Mouse (Mus musculus): ENCODE results near the gene Il1a. TPM values are rescaled to one million over a fixed set of nuclear protein-coding genes. Genes with fewer than 3 reads are reported as not detected.

Gene Il1a
- total RNA-seq (2021) = under 1 TPM; 0.40 to 0.66 TPM
- long read RNA-seq, experiment 1 = 0 reads
- long read RNA-seq, experiment 2 = 0 reads

GRCm38 (mm10) chr2:129309836-129310235 is at the start of gene Il1a:
Il1a (minus strand) TSS chr2:129309972.
- DNase-seq (ENCODE audit: low spot score in 2 of 2) = no peak
- intact Hi-C loops (cut with DNase I) = no loop called here

GRCm38 (mm10) chr2:129338138-129338621 is 28.4 kb upstream of the Il1a start:
- intact Hi-C loops (cut with DNase I) = no loop called here
- no peak for DNase-seq (ENCODE audit: low spot score in 2 of 2)

- DNase-seq (ENCODE audit: low spot score in 2 of 2) = no peak
- intact Hi-C loops (cut with DNase I) = no loop called here
Measured at GRCm38 (mm10) chr2:129333471-129333870, 23.7 kb upstream of the Il1a start.

GRCm38 (mm10) chr2:129330540-129330939 is 20.8 kb upstream of the Il1a start:
- intact Hi-C loops (cut with DNase I) = no loop called here
- no peak for DNase-seq (ENCODE audit: low spot score in 2 of 2)

GRCm38 (mm10) chr2:129330024-129330423 is 20.3 kb upstream of the Il1a start:
- intact Hi-C loops (cut with DNase I) = no loop called here
- DNase-seq (ENCODE audit: low spot score in 2 of 2) = no peak

- DNase-seq (ENCODE audit: low spot score in 2 of 2) = no peak
- intact Hi-C loops (cut with DNase I) = no loop called here
Measured at GRCm38 (mm10) chr2:129328238-129328637, 18.5 kb upstream of the Il1a start.

- intact Hi-C loops (cut with DNase I) = no loop called here
Measured at GRCm38 (mm10) chr2:129324216-129324615, 14.4 kb upstream of the Il1a start.

GRCm38 (mm10) chr2:129322117-129322635 is 12.4 kb upstream of the Il1a start:
- intact Hi-C loops (cut with DNase I) = no loop called here
- DNase-seq (ENCODE audit: low spot score in 2 of 2) = peak; percentile 36 to 61

More at GRCm38 (mm10) chr2:129324216-129324615, 14.4 kb upstream of the Il1a start:
- no peak for DNase-seq (ENCODE audit: low spot score in 2 of 2)

GRCm38 (mm10) chr2:129320033-129320605 is 10.3 kb upstream of the Il1a start:
- DNase-seq (ENCODE audit: low spot score in 2 of 2) = no peak
- intact Hi-C loops (cut with DNase I) = no loop called here

GRCm38 (mm10) chr2:129315831-129316230 is 6.1 kb upstream of the Il1a start:
- intact Hi-C loops (cut with DNase I) = no loop called here
- no peak for DNase-seq (ENCODE audit: low spot score in 2 of 2)

- DNase-seq (ENCODE audit: low spot score in 2 of 2) = no peak
- intact Hi-C loops (cut with DNase I) = no loop called here
Measured at GRCm38 (mm10) chr2:129314880-129315279, 5.1 kb upstream of the Il1a start.

- no peak for DNase-seq (ENCODE audit: low spot score in 2 of 2)
- intact Hi-C loops (cut with DNase I) = no loop called here
Measured at GRCm38 (mm10) chr2:129313934-129314333, 4.2 kb upstream of the Il1a start.

GRCm38 (mm10) chr2:129306020-129306419 is 3.8 kb downstream of the Il1a start:
- no peak for DNase-seq (ENCODE audit: low spot score in 2 of 2)
- intact Hi-C loops (cut with DNase I) = no loop called here

GRCm38 (mm10) chr2:129297589-129297982 is 12.2 kb downstream of the Il1a start:
- intact Hi-C loops (cut with DNase I) = no loop called here
- no peak for DNase-seq (ENCODE audit: low spot score in 2 of 2)

- peak; percentile 97 to 98 for DNase-seq (ENCODE audit: low spot score in 2 of 2)
- intact Hi-C loops (cut with DNase I) = no loop called here
Measured at GRCm38 (mm10) chr2:129296671-129297588, 12.8 kb downstream of the Il1a start, which contains the start of gene Ckap2l. Ckap2l (minus strand) TSS chr2:129297212.

GRCm38 (mm10) chr2:129296086-129296485 is 13.7 kb downstream of the Il1a start:
- no peak for DNase-seq (ENCODE audit: low spot score in 2 of 2)
- intact Hi-C loops (cut with DNase I) = no loop called here

GRCm38 (mm10) chr2:129295075-129295474 is 14.7 kb downstream of the Il1a start:
- intact Hi-C loops (cut with DNase I) = no loop called here

GRCm38 (mm10) chr2:129273823-129274222 is 35.9 kb downstream of the Il1a start:
- no peak for DNase-seq (ENCODE audit: low spot score in 2 of 2)
- intact Hi-C loops (cut with DNase I) = no loop called here

More at GRCm38 (mm10) chr2:129295075-129295474, 14.7 kb downstream of the Il1a start:
- DNase-seq (ENCODE audit: low spot score in 2 of 2) = no peak

GRCm38 (mm10) chr2:129270621-129271020 is 39.2 kb downstream of the Il1a start:
- intact Hi-C loops (cut with DNase I) = no loop called here
- no peak for DNase-seq (ENCODE audit: low spot score in 2 of 2)

GRCm38 (mm10) chr2:129269986-129270385 is 39.8 kb downstream of the Il1a start:
- intact Hi-C loops (cut with DNase I) = loop anchor here (10.0 kb wide), 1 partner anchor 405 kb away; the partner anchor contains the start of gene Fbln7
- DNase-seq (ENCODE audit: low spot score in 2 of 2) = no peak

Data from left cerebral cortex, postnatal 14 days (tissue).